Mouse (Mus musculus) thymus, postnatal 14 days (tissue): ENCODE data around the gene Nfatc4.

Experiments
- DNase-seq: peaks from one replicate; pipeline ENCODE4 v3.0.0; 2021

Gene Nfatc4

DNA sequence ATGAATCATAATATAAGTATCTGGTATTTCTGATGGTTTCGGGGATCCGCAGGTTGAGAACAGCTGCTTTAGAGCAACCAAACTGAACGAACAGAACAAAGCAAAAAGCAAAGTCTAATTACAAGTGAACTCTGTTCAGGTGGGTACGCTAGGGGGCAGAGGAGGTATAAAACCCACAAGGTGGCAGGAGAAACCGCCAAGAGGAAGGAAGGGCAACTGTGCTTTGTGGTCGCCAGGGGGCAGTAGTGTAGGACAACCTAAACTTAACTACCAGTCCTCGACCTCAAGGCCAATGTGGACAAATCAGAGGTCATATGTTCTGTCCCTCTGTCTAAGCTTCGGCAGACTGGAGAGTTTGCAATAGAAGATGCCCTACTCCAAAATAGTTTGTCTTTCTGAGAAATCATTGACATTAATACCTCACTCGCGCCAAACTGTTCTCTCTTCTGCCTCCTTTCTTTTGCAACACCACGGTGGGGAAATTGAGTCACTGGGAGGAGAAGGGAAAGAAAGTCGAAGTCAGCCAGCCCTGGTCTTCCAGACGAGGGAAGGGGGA lies 431 bp upstream of the Nfatc4 start:
- peak; percentile 84 for DNase-seq

- DNase-seq = peak; percentile 1
Measured at GRCm38 (mm10) chr14:55824001-55824480, 1.1 kb downstream of the Nfatc4 start.

DNA sequence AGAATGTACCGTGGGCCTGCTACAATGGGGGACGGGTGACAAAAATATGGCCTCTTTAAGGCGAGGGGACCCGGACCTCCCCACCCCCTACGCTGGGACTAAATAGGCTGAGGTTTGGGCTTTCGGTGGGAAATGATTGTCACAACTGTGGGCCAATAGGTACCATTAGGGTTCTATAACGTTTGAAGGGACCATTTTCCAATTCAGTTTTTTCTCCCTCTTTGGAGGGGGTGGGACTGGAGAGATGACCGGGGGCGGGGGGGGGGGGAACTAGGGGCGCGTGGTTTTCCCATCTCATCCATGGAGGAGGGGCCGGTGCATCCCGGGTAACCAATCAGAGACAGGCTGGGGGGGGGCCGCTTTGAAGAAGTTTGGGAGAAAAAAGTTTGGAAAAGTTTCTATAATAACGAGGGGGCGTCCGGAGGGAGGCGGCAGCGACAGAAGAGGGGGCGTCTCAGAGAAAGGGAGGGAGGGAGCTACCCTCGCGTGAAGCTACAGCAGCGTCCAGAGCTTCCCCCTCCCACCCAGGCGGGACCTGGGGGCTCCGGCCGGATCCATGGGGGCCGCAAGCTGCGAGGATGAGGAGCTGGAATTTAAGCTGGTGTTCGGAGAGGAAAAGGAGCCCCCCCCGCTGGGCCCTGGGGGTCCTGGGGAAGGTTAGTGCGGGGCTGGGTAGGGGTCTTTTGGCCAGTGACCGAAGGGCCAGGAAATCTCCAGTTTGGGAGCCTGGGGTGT lies 1.7 kb downstream of the Nfatc4 start:
- peak; percentile 12 for DNase-seq

DNA sequence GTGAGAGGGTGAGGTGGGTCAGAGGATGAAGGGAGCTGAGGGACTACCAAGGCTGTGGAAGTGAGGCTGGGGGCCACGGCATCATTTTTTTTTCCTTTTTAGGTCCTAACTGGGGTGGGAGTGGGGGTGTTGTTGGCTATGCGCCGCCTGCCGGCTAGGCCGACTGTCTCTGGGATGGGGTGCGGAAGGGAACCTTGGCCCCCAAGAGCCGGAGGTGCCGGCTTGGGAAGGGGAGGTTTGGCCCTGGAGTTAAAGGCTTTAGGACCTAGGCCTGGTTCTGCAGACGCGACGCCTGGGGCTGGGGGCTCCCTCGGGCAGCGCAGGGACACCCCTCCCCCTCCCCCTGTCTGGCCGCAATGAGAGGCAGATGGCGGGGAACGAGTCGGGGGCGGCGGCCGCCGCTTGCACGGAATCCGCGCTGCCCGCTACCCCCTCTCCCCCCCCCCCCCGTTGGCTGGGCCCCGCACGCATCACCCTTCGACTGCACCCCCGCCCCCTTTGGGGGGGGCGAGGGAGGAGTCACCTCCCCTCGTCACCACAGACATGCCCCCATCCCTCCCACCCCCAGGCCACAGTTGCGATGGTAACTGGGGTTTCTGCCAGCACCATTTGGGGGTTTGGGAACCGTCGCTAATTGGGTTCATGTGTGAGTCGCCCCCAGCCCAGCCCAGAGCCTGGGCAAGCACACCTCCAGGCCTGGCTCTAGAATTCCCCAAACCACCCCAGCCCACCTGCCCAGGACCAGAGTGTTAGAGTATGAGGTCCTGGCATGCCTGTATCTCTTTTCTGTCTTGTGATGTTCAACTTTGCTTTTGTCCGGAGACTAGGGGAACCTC lies 2.5 kb downstream of the Nfatc4 start:
- peak; percentile 27 for DNase-seq

DNA sequence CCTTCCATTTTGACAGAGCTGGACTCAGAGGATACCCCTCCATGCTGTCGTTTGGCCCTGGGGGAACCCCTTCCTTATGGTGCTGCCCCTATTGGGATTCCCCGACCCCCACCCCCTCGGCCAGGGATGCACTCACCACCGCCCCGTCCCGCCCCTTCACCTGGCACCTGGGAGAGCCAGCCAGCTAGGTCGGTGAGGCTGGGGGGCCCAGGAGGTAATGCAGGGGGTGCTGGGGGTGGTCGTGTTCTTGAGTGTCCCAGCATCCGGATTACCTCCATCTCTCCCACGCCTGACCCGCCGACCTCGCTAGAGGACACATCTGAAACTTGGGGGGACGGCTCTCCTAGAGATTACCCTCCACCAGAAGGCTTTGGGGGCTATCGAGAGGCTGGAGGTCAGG lies 3.2 kb downstream of the Nfatc4 start:
- peak; percentile 6 for DNase-seq

DNA sequence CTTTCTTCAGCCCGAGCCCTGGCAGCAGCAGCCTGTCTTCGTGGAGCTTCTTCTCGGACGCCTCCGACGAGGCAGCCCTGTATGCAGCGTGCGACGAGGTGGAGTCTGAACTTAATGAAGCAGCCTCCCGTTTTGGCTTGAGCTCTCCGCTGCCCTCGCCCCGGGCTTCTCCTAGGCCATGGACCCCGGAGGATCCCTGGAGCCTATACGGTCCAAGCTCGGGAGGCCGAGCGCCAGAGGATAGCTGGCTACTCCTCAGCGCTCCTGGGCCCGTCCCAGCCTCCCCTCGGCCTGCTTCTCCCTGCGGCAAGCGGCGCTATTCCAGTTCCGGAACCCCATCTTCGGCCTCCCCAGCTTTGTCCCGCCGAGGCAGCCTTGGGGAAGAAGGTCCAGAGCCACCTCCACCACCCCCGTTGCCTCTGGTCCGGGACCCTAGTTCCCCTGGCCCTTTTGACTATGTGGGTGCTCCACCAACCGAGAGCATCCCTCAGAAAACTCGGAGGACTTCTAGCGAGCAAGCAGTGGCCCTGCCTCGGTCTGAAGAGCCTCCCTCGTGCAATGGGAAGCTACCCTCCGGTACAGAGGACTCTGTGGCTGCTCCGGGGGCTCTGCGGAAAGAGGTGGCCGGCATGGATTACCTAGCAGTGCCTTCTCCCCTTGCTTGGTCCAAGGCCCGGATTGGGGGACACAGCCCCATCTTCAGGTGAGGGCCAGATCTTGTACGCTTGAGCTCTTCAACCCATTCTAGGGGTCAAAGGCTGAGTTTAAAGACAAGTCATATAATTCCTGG lies 3.8 kb downstream of the Nfatc4 start:
- peak; percentile 2 for DNase-seq

- peak; percentile 1 for DNase-seq
Measured at GRCm38 (mm10) chr14:55828716-55829263, 5.8 kb downstream of the Nfatc4 start.

DNA sequence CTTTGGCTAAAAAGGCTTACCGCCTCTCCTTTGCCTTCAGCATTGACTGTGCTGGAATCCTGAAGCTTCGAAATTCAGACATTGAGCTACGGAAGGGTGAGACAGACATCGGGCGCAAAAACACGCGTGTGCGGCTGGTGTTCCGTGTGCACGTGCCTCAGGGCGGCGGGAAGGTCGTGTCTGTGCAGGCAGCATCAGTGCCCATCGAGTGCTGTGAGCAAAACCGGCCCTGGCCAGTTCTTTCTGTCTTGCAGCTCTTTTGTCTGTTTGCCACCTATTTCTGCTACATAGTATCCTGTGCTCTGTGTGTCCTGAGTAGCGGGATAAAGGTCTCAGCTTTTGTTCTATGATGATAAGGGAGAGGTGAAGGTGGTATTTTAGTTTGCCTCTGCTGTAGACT lies 6.9 kb downstream of the Nfatc4 start:
- DNase-seq = peak; percentile 1

DNA sequence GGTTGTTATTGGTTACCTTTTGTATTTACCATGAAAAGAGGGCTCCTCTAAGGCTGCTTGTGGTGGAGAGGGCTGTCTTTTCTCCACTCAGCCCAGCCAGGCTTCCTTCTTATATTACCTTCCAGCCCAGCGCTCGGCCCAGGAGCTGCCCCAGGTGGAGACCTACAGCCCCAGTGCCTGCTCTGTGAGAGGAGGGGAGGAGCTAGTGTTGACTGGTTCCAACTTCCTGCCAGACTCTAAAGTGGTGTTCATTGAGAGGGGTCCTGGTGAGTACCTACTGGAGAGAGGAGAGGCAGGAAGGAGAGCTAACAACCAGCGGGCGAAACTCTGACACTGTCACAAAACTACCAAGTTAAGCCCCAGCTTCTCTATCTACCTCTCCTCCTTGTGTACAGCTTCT lies 7.4 kb downstream of the Nfatc4 start:
- DNase-seq = peak; percentile 23

DNA sequence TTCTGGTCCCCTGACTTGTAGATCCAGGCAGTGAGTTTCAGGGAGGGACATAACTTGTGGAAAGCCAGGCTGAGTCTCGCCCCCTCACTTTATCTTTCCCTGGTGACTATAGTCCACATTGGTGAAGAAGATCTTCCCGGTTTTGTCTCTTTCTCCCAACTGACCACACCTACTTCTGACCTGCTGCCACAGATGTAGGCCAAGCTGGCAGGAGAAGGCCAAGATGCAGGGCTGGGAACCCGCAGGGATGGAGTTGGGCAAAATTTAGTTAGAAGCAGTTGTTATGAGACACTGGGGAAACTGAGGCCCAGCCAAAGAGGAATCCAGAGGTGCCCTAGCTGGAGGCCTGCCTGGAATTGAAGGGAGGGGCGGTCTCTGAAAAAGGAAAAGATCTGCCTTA lies 10.2 kb downstream of the Nfatc4 start:
- DNase-seq = no peak

GRCm38 (mm10) chr14:55834808-55835533 lies 12.0 kb downstream of the Nfatc4 start:
- DNase-seq = no peak

DNA sequence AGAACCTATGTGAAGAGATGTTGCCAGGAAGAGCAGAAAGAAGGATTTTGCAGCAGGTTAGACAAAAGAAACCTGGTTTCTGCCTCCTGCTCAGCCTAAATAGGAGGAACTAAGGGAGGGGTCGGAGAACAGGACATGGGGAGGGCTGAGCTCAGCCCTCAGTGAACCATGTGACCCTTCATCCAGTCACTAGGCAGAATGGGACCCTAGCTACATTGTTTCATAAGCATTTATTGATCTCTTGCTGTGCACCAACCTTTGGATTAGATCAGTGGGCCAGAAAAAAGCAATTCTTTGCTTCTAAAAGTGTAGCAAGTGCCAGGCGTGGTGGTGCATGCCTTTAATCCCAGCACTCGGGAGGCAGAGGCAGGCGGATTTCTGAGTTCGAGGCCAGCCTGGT lies 15.4 kb downstream of the Nfatc4 start:
- no peak for DNase-seq

- no peak for DNase-seq
Measured at GRCm38 (mm10) chr14:55838740-55839139, 15.8 kb downstream of the Nfatc4 start.

GRCm38 (mm10) chr14:55840853-55841366 lies 18.0 kb downstream of the Nfatc4 start:
- DNase-seq = no peak

GRCm38 (mm10) chr14:55842794-55843193 lies 19.9 kb downstream of the Nfatc4 start:
- peak; percentile 29 for DNase-seq

DNA sequence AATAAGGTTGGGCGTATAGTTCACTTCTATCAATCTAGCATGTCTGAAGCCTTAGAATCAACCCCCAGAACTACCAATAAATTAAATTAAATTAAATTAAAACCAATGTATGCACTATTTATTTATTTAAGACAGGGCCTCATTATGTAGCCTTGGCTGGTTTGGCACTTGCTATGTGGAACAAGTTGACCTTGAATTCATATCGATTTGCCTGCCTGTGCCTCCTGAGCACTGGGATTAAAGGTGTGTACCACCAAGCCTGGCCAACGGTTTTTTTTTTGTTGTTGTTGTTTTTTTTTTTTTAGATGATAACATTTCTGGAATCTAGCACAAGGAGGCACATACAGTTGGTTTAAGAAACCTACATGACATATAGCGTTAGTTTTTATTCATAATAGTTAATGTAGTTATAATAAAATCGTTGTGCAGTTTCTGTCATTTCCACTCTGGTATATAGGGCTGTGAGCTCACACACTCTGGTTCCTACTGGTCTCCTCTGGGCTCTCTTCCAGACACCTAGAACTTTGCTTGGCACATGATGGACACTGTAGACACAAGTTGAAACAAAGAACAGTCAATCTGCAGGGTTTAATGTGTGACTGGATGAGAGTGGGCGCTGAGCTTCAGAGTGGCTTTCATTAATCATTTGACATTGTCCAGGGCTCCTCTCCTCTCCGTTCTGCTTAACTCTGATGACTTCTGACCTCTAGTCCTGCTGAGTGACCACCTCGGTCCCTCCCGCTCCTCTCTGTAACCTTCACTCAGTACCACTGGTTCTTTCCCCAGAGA lies 22.8 kb downstream of the Nfatc4 start:
- DNase-seq = no peak

- DNase-seq = no peak
Measured at GRCm38 (mm10) chr14:55850885-55851284, 27.9 kb downstream of the Nfatc4 start.

- peak; percentile 35 for DNase-seq
Measured at GRCm38 (mm10) chr14:55852646-55853551, 30.0 kb downstream of the Nfatc4 start.

GRCm38 (mm10) chr14:55853621-55854285 lies 30.8 kb downstream of the Nfatc4 start, which contains the start of gene Nynrin:
Nynrin (plus strand) TSS chr14:55854010.
- peak; percentile 87 for DNase-seq
